Mouse (Mus musculus) embryonic facial prominence, embryonic 14.5 days (tissue): Measurements from ENCODE around the gene Itga1. TPM values are rescaled to one million over a fixed set of nuclear protein-coding genes. Genes with fewer than 3 reads are reported as not detected.

Experiments used
- ATAC-seq: fragments of 200-750 bp; cut with Nextera tagmentation; 2 replicates; pipeline ENCODE4 v1.8.0; 2017; ENCODE audit warnings: low read depth, moderate number of reproducible peaks, moderate TSS enrichment
- DNase-seq: peaks from one replicate; pipeline ENCODE4 v3.0.0-alpha.2; 2015; ENCODE audit warnings: low spot score
- H3K27ac ChIP-seq: fragments of 300-500 bp; sonication (generic); replicated peaks from 2 replicates; pipeline ENCODE4 v1.5.1; 2014; ENCODE audit warnings: low read depth, mild to moderate bottlenecking, low read length, moderate library complexity
- H3K27me3 ChIP-seq: fragments of 300-500 bp; sonication (generic); replicated peaks from 2 replicates; pipeline ENCODE4 v1.6.1; 2014; ENCODE audit warnings: low read length; ENCODE audit not compliant: control insufficient read depth, insufficient read depth
- H3K36me3 ChIP-seq: fragments of 300-500 bp; sonication (generic); 2 replicates; pipeline ENCODE4 v1.6.1; 2014; ENCODE audit warnings: low read length, mixed read lengths; ENCODE audit not compliant: control insufficient read depth, insufficient read depth
- H3K4me1 ChIP-seq: fragments of 300-500 bp; sonication (generic); 2 replicates; pipeline ENCODE4 v1.6.1; 2014; ENCODE audit warnings: antibody characterized with exemption, low read length; ENCODE audit not compliant: control insufficient read depth, insufficient read depth
- H3K4me2 ChIP-seq: fragments of 300-500 bp; sonication (generic); 2 replicates; pipeline ENCODE4 v1.6.1; 2014; ENCODE audit warnings: low read depth, mild to moderate bottlenecking, low read length, moderate library complexity, mixed read lengths
- H3K4me3 ChIP-seq: fragments of 300-500 bp; sonication (generic); 2 replicates; pipeline ENCODE4 v1.5.1; 2014; ENCODE audit warnings: low read depth, mild to moderate bottlenecking, low read length
- H3K9ac ChIP-seq: fragments of 300-500 bp; sonication (generic); 2 replicates; pipeline ENCODE4 v1.6.1; 2014; ENCODE audit warnings: low read depth, mild to moderate bottlenecking, low read length, moderate library complexity, mixed read lengths
- H3K9me3 ChIP-seq: fragments of 300-500 bp; sonication (generic); 2 replicates; pipeline ENCODE4 v1.6.1; 2016; ENCODE audit warnings: low read length; ENCODE audit not compliant: control insufficient read depth
- WGBS: fragments of 180-500 bp; shearing (Covaris S2); extraction: QIAGEN DNeasy Blood & Tissue Kit; methylation state at CpG from one replicate; pipeline ENCODE4 v1.1.7; 2014; 5-methylcytosine and 5-hydroxymethylcytosine counted together
- polyA plus RNA-seq: library from polyadenylated mRNA; unstranded; fragments of >200 nt; fragmentation: Nextera tagmentation; extraction: Ambion mirVana; gene quantifications from 2 replicates; pipeline ENCODE4 v1.2.1, GENCODE M21; 2014

Itga1 gene
- polyA plus RNA-seq, 1 experiment from 2014 or later, result 12.6 TPM

GRCm38 (mm10) chr13:115130035-115130434 lies 28.3 kb upstream of the Itga1 start:
- no peak overlapping the region for H3K4me3 ChIP-seq
- no peaks in the 10 kb centered on the region for H3K9me3 ChIP-seq
- WGBS, result 87% methylated on average over 2 of the region's 2 CpGs
- no peak overlapping the region for H3K9ac ChIP-seq
- no peak overlapping the region for H3K27ac ChIP-seq
- DNase-seq (no peak), ATAC-seq (no peak)
- H3K4me2 ChIP-seq, result no peak overlapping the region
- no peaks in the 10 kb centered on the region for H3K36me3 ChIP-seq
- no peaks in the 10 kb centered on the region for H3K4me1 ChIP-seq
- no peaks in the 10 kb centered on the region for H3K27me3 ChIP-seq

GRCm38 (mm10) chr13:115127826-115128225 lies 26.1 kb upstream of the Itga1 start:
- no peak for ATAC-seq
- no peak overlapping the region for H3K4me3 ChIP-seq
- H3K9me3 ChIP-seq, result no peaks in the 10 kb centered on the region
- no peak overlapping the region for H3K4me2 ChIP-seq
- H3K4me1 ChIP-seq, result no peaks in the 10 kb centered on the region
- peak; percentile 34 for DNase-seq
- H3K9ac ChIP-seq, result no peak overlapping the region
- WGBS, result 82% methylated on average over 1 of the region's 1 CpGs
- no peaks in the 10 kb centered on the region for H3K27me3 ChIP-seq
- H3K36me3 ChIP-seq, result no peaks in the 10 kb centered on the region
- H3K27ac ChIP-seq, result no peak overlapping the region

GRCm38 (mm10) chr13:115126534-115126933 lies 24.8 kb upstream of the Itga1 start:
- no peak for DNase-seq
- no peaks in the 10 kb centered on the region for H3K36me3 ChIP-seq
- no peaks in the 10 kb centered on the region for H3K4me1 ChIP-seq
- no peak overlapping the region for H3K27ac ChIP-seq
- no peak for ATAC-seq
- no peak overlapping the region for H3K4me3 ChIP-seq
- no peak overlapping the region for H3K9ac ChIP-seq
- H3K4me2 ChIP-seq, result no peak overlapping the region
- WGBS, result 97% methylated on average over 2 of the region's 2 CpGs
- no peaks in the 10 kb centered on the region for H3K27me3 ChIP-seq
- H3K9me3 ChIP-seq, result no peaks in the 10 kb centered on the region

GRCm38 (mm10) chr13:115125130-115125529 lies 23.4 kb upstream of the Itga1 start:
- H3K9ac ChIP-seq, result no peak overlapping the region
- H3K4me3 ChIP-seq, result no peak overlapping the region
- H3K4me2 ChIP-seq, result no peak overlapping the region
- 81% methylated on average over 4 of the region's 4 CpGs for WGBS
- H3K27me3 ChIP-seq, result no peaks in the 10 kb centered on the region
- no peaks in the 10 kb centered on the region for H3K4me1 ChIP-seq
- no peaks in the 10 kb centered on the region for H3K36me3 ChIP-seq
- no peak overlapping the region for H3K27ac ChIP-seq
- no peak for ATAC-seq
- DNase-seq, result no peak
- no peaks in the 10 kb centered on the region for H3K9me3 ChIP-seq

GRCm38 (mm10) chr13:115124521-115124920 lies 22.8 kb upstream of the Itga1 start:
- H3K27me3 ChIP-seq, result no peaks in the 10 kb centered on the region
- no peak for ATAC-seq
- no peak overlapping the region for H3K27ac ChIP-seq
- H3K36me3 ChIP-seq, result no peaks in the 10 kb centered on the region
- no peak for DNase-seq
- H3K4me2 ChIP-seq, result no peak overlapping the region
- H3K9ac ChIP-seq, result no peak overlapping the region
- 90% methylated on average over 1 of the region's 1 CpGs for WGBS
- H3K4me1 ChIP-seq, result no peaks in the 10 kb centered on the region
- H3K9me3 ChIP-seq, result no peaks in the 10 kb centered on the region
- no peak overlapping the region for H3K4me3 ChIP-seq

GRCm38 (mm10) chr13:115118756-115119155 lies 17.0 kb upstream of the Itga1 start:
- no peaks in the 10 kb centered on the region for H3K4me1 ChIP-seq
- H3K27ac ChIP-seq, result no peak overlapping the region
- WGBS, result 60% methylated on average over 5 of the region's 5 CpGs
- H3K4me2 ChIP-seq, result no peak overlapping the region
- no peak for DNase-seq
- H3K4me3 ChIP-seq, result no peak overlapping the region
- no peaks in the 10 kb centered on the region for H3K9me3 ChIP-seq
- no peak for ATAC-seq
- no peaks in the 10 kb centered on the region for H3K27me3 ChIP-seq
- no peaks in the 10 kb centered on the region for H3K36me3 ChIP-seq
- no peak overlapping the region for H3K9ac ChIP-seq

- no peak for DNase-seq
- Histone ChIP-seq H3K9me3 (no peaks in the 10 kb centered on the region), H3K27me3 (no peaks in the 10 kb centered on the region), H3K4me1 (no peaks in the 10 kb centered on the region), H3K9ac (no peak overlapping the region), H3K4me3 (no peak overlapping the region), H3K4me2 (no peak overlapping the region), H3K36me3 (no peaks in the 10 kb centered on the region), H3K27ac (no peak overlapping the region)
- 82% methylated on average over 3 of the region's 3 CpGs for WGBS
- ATAC-seq, result no peak
Observed at GRCm38 (mm10) chr13:115118195-115118594, 16.4 kb upstream of the Itga1 start.

GRCm38 (mm10) chr13:115116930-115117621 lies 15.3 kb upstream of the Itga1 start:
- WGBS, result 74% methylated on average over 3 of the region's 3 CpGs
- H3K27ac ChIP-seq, result no peak overlapping the region
- H3K4me1 ChIP-seq, result no peaks in the 10 kb centered on the region
- no peaks in the 10 kb centered on the region for H3K9me3 ChIP-seq
- H3K4me2 ChIP-seq, result no peak overlapping the region
- H3K4me3 ChIP-seq, result no peak overlapping the region
- no peak overlapping the region for H3K9ac ChIP-seq
- no peaks in the 10 kb centered on the region for H3K36me3 ChIP-seq
- no peak for DNase-seq
- H3K27me3 ChIP-seq, result no peaks in the 10 kb centered on the region
- ATAC-seq, result no peak

- ATAC-seq (no peak), DNase-seq (no peak)
- WGBS, result 69% methylated on average over 4 of the region's 4 CpGs
- Histone ChIP-seq H3K36me3 (no peaks in the 10 kb centered on the region), H3K9me3 (no peaks in the 10 kb centered on the region), H3K27ac (no peak overlapping the region), H3K4me3 (no peak overlapping the region), H3K4me2 (no peak overlapping the region), H3K9ac (no peak overlapping the region), H3K4me1 (no peaks in the 10 kb centered on the region), H3K27me3 (no peaks in the 10 kb centered on the region)
Observed at GRCm38 (mm10) chr13:115109628-115110027, 7.9 kb upstream of the Itga1 start.
